Mouse (Mus musculus) stomach, embryonic 16.5 days (tissue): ENCODE measurements around the gene Rap1gap. TPM values are rescaled to one million over a fixed set of nuclear protein-coding genes. Genes with fewer than 3 reads are reported as not detected.
A peak's percentile ranks its signal among the peaks of the same experiment; 100 is the strongest.

Experiments used
- ATAC-seq: fragments of 200-750 bp; cut with Nextera tagmentation; 2 replicates; pipeline ENCODE4 v1.8.0; 2017; ENCODE audit warnings: moderate number of reproducible peaks, moderate TSS enrichment; ENCODE audit not compliant: insufficient read depth, low FRiP score
- H3K27ac ChIP-seq: fragments of 300-500 bp; sonication (generic); 2 replicates; pipeline ENCODE4 v1.5.1; 2014; ENCODE audit warnings: low read length
- H3K27me3 ChIP-seq: fragments of 300-500 bp; sonication (generic); 2 replicates; pipeline ENCODE4 v1.6.1; 2014; ENCODE audit warnings: low read length, control low read depth, mixed read lengths; ENCODE audit not compliant: control insufficient read depth, insufficient read depth
- H3K36me3 ChIP-seq: fragments of 300-500 bp; sonication (generic); 2 replicates; pipeline ENCODE4 v1.6.1; 2014; ENCODE audit warnings: low read length; ENCODE audit not compliant: control insufficient read depth, insufficient read depth
- H3K4me1 ChIP-seq: fragments of 300-500 bp; sonication (generic); 2 replicates; pipeline ENCODE4 v1.6.1; 2014; ENCODE audit warnings: low read length, control low read depth, mixed read lengths; ENCODE audit not compliant: control insufficient read depth, insufficient read depth
- H3K4me2 ChIP-seq: fragments of 300-500 bp; sonication (generic); 2 replicates; pipeline ENCODE4 v1.6.1; 2014; ENCODE audit warnings: low read depth, low read length, mixed read lengths
- H3K4me3 ChIP-seq: fragments of 300-500 bp; sonication (generic); replicated peaks from 2 replicates; pipeline ENCODE4 v1.5.1; 2014; ENCODE audit warnings: mild to moderate bottlenecking, low read length
- H3K9ac ChIP-seq: fragments of 300-500 bp; sonication (generic); 2 replicates; pipeline ENCODE4 v1.6.1; 2014; ENCODE audit warnings: low read length
- H3K9me3 ChIP-seq: fragments of 300-500 bp; sonication (generic); replicated peaks from 2 replicates; pipeline ENCODE4 v1.6.1; 2016; ENCODE audit warnings: low read length, control low read depth; ENCODE audit not compliant: control insufficient read depth
- WGBS: fragments of 180-500 bp; shearing (Covaris S2); extraction: QIAGEN DNeasy Blood & Tissue Kit; methylation state at CpG from one replicate; pipeline ENCODE4 v1.1.7; 2014; 5-methylcytosine and 5-hydroxymethylcytosine counted together
- polyA plus RNA-seq: library from polyadenylated mRNA; unstranded; fragments of >200 nt; fragmentation: Nextera tagmentation; extraction: Ambion mirVana; gene quantifications from 2 replicates; pipeline ENCODE4 v1.2.1, GENCODE M21; 2015

The Rap1gap gene
- polyA plus RNA-seq, 1 experiment from 2014 or later, result 58.1 TPM

DNA sequence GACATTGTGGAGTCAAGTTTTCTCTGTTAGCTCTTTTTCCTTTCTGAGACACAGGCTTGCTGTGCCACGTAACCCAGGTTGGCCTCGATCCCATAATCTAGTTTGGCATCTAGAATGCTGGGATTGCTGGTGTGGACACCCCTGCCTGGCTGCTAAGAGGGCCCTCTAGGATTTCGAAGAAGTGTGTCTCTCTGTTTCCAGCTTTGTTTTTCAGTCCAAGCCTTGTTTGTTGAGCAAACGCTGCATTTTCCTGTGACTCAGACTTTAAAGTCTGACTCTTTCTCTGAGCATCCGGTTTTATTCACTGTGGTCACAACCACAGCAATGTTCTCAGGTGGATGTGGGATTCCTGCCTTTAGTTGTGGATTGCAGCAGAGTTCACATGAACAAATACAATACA, 23.0 kb upstream of the Rap1gap start:
- H3K27ac ChIP-seq, result peak overlapping the region; percentile 66
- ATAC-seq, result no peak
- peaks cover 5% of the 10 kb centered on the region; the same call in 1 of the 2 replicates for H3K4me1 ChIP-seq
- peaks cover 25% of the 10 kb centered on the region for H3K36me3 ChIP-seq
- 71% methylated on average over 5 of the region's 5 CpGs for WGBS
- no peak overlapping the region for H3K9ac ChIP-seq
- no peak overlapping the region for H3K4me3 ChIP-seq
- no peak overlapping the region for H3K4me2 ChIP-seq
- H3K27me3 ChIP-seq, result no peaks in the 10 kb centered on the region
- H3K9me3 ChIP-seq, result no peaks in the 10 kb centered on the region

GRCm38 (mm10) chr4:137642101-137642500, 22.4 kb upstream of the Rap1gap start:
- Histone ChIP-seq H3K4me1 (peaks cover 5% of the 10 kb centered on the region; the same call in 1 of the 2 replicates), H3K27me3 (no peaks in the 10 kb centered on the region), H3K9ac (no peak overlapping the region), H3K36me3 (peaks cover 25% of the 10 kb centered on the region), H3K9me3 (no peaks in the 10 kb centered on the region), H3K27ac (peak overlapping the region; percentile 66), H3K4me2 (no peak overlapping the region), H3K4me3 (no peak overlapping the region)
- 60% methylated on average over 2 of the region's 2 CpGs for WGBS
- ATAC-seq, result peak; percentile 80; the same call in 1 of the 2 replicates

GRCm38 (mm10) chr4:137643459-137643858, 21.1 kb upstream of the Rap1gap start:
- no peak overlapping the region for H3K27ac ChIP-seq
- ATAC-seq, result no peak
- H3K4me2 ChIP-seq, result no peak overlapping the region
- WGBS, result 78% methylated on average over 2 of the region's 2 CpGs
- H3K36me3 ChIP-seq, result peaks cover 26% of the 10 kb centered on the region
- H3K27me3 ChIP-seq, result no peaks in the 10 kb centered on the region
- peaks cover 5% of the 10 kb centered on the region; the same call in 1 of the 2 replicates for H3K4me1 ChIP-seq
- no peak overlapping the region for H3K9ac ChIP-seq
- no peaks in the 10 kb centered on the region for H3K9me3 ChIP-seq
- H3K4me3 ChIP-seq, result no peak overlapping the region

DNA sequence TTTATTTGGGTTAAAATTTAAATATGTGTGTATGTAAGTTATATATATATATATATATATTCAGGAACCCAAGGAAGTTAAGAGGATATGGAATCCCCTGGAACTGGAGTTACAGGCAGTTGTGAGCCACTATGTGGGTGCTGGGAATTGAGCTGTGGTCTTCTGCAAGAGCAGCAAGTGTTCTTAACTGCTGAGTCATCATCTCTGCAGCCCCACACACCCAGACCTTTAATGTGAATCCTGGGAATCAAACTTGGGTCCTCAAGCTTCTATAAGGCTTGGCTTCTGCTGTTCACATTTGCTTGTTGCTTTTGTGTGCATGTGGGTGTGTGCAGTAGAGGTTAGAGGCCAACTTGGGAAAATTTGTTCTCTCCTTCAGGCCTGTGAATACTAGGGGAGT, 18.3 kb upstream of the Rap1gap start:
- Histone ChIP-seq H3K4me2 (no peak overlapping the region), H3K4me3 (no peak overlapping the region), H3K27ac (no peak overlapping the region), H3K4me1 (peaks cover 5% of the 10 kb centered on the region; the same call in 1 of the 2 replicates), H3K9ac (no peak overlapping the region), H3K27me3 (no peaks in the 10 kb centered on the region), H3K36me3 (peaks cover 17% of the 10 kb centered on the region), H3K9me3 (no peaks in the 10 kb centered on the region)
- no peak for ATAC-seq

DNA sequence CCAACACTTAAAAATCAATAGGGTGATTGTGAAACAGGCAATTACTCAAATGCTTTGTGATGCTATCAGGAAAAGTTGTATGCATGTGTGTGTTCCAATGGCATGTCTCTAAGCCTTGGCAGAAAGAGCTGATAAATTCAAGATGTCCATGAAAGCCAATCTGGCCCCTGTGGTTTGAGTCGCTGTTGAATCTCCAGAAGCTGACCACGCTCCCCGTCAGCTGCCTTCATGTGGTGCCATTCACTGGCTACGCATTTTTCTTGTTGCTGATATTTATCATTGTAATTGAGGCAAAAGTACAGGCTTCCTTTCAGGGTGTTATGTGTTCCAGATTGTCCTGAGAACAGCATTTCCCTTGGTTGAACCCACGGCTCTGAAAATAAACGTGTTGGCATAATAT, 16.9 kb upstream of the Rap1gap start:
- peaks cover 17% of the 10 kb centered on the region for H3K36me3 ChIP-seq

DNA sequence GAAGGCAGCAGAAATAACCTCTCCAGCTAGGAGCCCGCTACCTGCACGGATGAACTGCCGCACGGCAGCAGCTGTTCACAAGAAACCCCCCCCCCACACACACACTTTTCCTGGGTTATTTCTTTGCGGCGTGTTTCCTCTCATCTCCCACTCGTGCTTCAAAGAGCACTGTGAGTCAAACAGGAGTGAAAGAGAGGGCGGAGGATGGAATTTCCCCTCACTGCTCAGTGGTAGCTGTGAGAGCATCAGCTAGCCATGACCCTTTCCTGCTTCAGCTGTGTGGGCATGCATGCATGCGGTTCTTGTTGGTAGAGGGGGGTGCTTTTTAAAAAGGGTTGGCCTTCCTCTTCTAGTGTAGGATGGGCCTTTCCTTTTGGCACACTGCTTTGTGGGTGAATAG, 16.3 kb upstream of the Rap1gap start:
- Histone ChIP-seq H3K27ac (no peak overlapping the region), H3K9me3 (no peaks in the 10 kb centered on the region), H3K4me2 (no peak overlapping the region), H3K36me3 (peaks cover 19% of the 10 kb centered on the region), H3K4me1 (no peaks in the 10 kb centered on the region), H3K27me3 (no peaks in the 10 kb centered on the region), H3K4me3 (no peak overlapping the region), H3K9ac (no peak overlapping the region)
- no peak for ATAC-seq
- WGBS, result 85% methylated on average over 9 of the region's 9 CpGs

More for the DNA sequence above, 16.9 kb upstream of the Rap1gap start:
- H3K4me3 ChIP-seq, result no peak overlapping the region
- WGBS, result 79% methylated on average over 6 of the region's 6 CpGs
- no peaks in the 10 kb centered on the region for H3K27me3 ChIP-seq
- no peaks in the 10 kb centered on the region for H3K4me1 ChIP-seq
- no peak overlapping the region for H3K27ac ChIP-seq
- no peaks in the 10 kb centered on the region for H3K9me3 ChIP-seq
- no peak overlapping the region for H3K9ac ChIP-seq
- no peak for ATAC-seq
- no peak overlapping the region for H3K4me2 ChIP-seq

- 0 out of 2 replicates have a peak, but pooled peaks have one; percentile 59 for ATAC-seq
- H3K27ac ChIP-seq, result no peak overlapping the region
- H3K9me3 ChIP-seq, result no peaks in the 10 kb centered on the region
- H3K9ac ChIP-seq, result no peak overlapping the region
- H3K27me3 ChIP-seq, result no peaks in the 10 kb centered on the region
- H3K36me3 ChIP-seq, result peaks cover 12% of the 10 kb centered on the region
- no peaks in the 10 kb centered on the region for H3K4me1 ChIP-seq
- no peak overlapping the region for H3K4me3 ChIP-seq
- 59% methylated on average over 5 of the region's 5 CpGs for WGBS
- no peak overlapping the region for H3K4me2 ChIP-seq
Observed at GRCm38 (mm10) chr4:137650912-137651311, 13.6 kb upstream of the Rap1gap start.

DNA sequence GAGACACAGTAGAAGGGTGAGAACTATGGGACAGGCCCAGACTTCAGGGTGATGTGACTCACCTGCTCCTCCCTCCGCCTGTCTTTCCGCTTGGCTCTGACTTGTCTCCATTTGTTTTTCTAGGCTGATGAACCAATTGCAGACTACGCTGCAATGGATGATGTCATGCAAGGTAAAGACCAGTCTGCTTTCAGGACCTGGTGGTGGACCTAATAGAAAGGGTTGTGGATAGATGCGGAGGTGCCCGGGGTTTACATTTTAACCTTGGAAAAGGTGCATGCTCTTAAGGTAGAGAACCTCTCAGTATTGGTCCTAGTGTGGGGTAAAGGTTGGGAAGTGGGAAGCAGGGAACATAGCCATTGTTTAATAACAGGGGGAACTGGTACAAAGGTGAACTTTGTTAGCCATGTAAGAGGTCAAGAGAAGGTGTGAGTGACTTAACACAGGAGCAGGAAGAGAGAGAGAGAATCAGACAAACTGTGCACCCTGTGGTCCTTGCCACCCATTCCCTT, 11.6 kb upstream of the Rap1gap start:
- Histone ChIP-seq H3K9me3 (no peaks in the 10 kb centered on the region), H3K4me3 (no peak overlapping the region), H3K9ac (no peak overlapping the region), H3K27me3 (no peaks in the 10 kb centered on the region), H3K4me1 (no peaks in the 10 kb centered on the region), H3K27ac (no peak overlapping the region), H3K36me3 (peaks cover 10% of the 10 kb centered on the region), H3K4me2 (no peak overlapping the region)
- 74% methylated on average over 5 of the region's 5 CpGs for WGBS
- peak; percentile 39; the same call in 1 of the 2 replicates for ATAC-seq

GRCm38 (mm10) chr4:137655241-137656031, 9.1 kb upstream of the Rap1gap start:
- H3K27me3 ChIP-seq, result no peaks in the 10 kb centered on the region
- no peaks in the 10 kb centered on the region for H3K4me1 ChIP-seq
- 85% methylated on average over 18 of the region's 18 CpGs for WGBS
- H3K36me3 ChIP-seq, result peaks cover 3% of the 10 kb centered on the region
- no peaks in the 10 kb centered on the region for H3K9me3 ChIP-seq
- no peak overlapping the region for H3K9ac ChIP-seq
- ATAC-seq, result no peak
- H3K4me3 ChIP-seq, result no peak overlapping the region
- no peak overlapping the region for H3K27ac ChIP-seq
- no peak overlapping the region for H3K4me2 ChIP-seq
